Mouse (Mus musculus): ENCODE measurements around the gene A830005F24Rik. TPM values are rescaled to one million over a fixed set of nuclear protein-coding genes. Genes with fewer than 3 reads are reported as not detected.

The A830005F24Rik gene
- total and polyA plus RNA-seq, 2 experiments from 2014 or later: 0.66 to 1.2 TPM

DNA sequence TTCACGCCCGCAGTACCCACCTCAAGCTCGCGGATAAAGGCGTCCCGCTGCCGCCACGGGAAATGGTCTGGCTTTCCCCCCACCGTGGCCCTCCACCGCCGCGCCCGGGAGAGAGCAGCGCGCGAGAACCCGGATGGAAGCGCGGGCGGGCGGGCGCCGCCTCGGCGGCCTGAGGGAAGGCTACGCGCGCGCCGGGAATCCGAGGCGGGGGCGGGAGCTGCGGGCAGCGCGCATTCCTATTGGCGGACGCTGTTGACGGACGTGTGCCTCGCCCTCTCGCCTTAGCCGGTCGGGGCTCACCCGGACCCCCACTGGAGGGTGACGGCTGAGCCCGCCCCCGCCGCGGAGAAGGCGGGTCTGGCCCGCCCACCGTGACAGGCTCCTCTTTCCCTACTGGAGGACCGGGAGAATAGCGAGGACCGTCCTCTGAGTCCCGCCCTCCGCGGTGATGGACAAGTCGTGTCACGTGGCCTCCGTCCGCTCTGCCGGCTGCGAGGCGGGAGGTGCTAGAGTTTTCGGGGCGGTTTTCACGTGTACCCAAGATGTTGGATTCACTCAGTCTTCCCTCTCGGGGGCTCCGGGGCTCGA is 33.1 kb downstream of the A830005F24Rik start:
- peak overlapping the region; percentile 94 for H3K4me3 ChIP-seq (ENCODE audit: low read depth, low read length)
- DNase-seq (ENCODE audit: low spot score): peak; percentile 99
- no peaks in the 10 kb centered on the region for H3K9me3 ChIP-seq (ENCODE audit: low read length)
- under 1% methylated on average over 52 of the region's 72 CpGs for WGBS
- H3K27me3 ChIP-seq (ENCODE audit: insufficient read depth, low read length): no peaks in the 10 kb centered on the region
- H3K27ac ChIP-seq (ENCODE audit: low read depth, low read length): peak overlapping the region; percentile 100
- H3K36me3 ChIP-seq (ENCODE audit: insufficient read depth, low read length): no peaks in the 10 kb centered on the region
- ATAC-seq (ENCODE audit: low FRiP score): peak; percentile 99
- H3K4me2 ChIP-seq (ENCODE audit: low read depth, low read length, poor library complexity, severe bottlenecking): peak overlapping the region; percentile 55
- H3K9ac ChIP-seq (replicated peaks; ENCODE audit: low read length, poor library complexity, severe bottlenecking): peak overlapping the region; percentile 99
- TF ChIP-seq CTCF (IDR thresholded peaks at IDR 0.05): peak; percentile 39
- H3K4me1 ChIP-seq (ENCODE audit: insufficient read depth, low read length): peaks cover 8% of the 10 kb centered on the region; the same call in 1 of the 2 replicates

DNA sequence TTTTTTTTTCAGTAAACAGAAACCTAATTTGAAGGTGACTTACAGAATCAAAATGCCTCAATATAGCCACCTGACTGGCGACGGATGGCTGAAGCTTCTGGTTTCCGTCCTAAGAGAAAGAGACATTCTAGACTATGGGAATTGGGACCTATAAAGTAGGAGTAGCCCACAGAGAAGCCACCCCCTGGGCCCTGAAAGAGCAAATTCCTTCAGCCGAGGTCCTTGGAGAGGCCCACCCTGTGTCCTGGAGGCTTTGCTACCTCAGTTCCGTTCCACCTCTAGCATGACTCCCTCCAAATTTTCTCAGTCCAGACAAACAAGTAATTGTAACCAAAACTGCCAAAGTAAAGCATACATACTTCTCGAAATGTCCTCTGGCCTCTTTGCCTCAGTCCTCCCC is 34.3 kb downstream of the A830005F24Rik start:
- ATAC-seq (ENCODE audit: low FRiP score) (no peak), DNase-seq (ENCODE audit: low spot score) (no peak)
- no peak for TF ChIP-seq CTCF (IDR thresholded peaks at IDR 0.05)
- H3K36me3 ChIP-seq (ENCODE audit: insufficient read depth, low read length): no peaks in the 10 kb centered on the region
- no peak overlapping the region for H3K4me3 ChIP-seq (ENCODE audit: low read depth, low read length)
- no peak overlapping the region for H3K27ac ChIP-seq (ENCODE audit: low read depth, low read length)
- H3K9me3 ChIP-seq (ENCODE audit: low read length): no peaks in the 10 kb centered on the region
- peaks cover 8% of the 10 kb centered on the region; the same call in 1 of the 2 replicates for H3K4me1 ChIP-seq (ENCODE audit: insufficient read depth, low read length)
- 95% methylated on average over 6 of the region's 6 CpGs for WGBS
- no peak overlapping the region for H3K9ac ChIP-seq (replicated peaks; ENCODE audit: low read length, poor library complexity, severe bottlenecking)
- H3K27me3 ChIP-seq (ENCODE audit: insufficient read depth, low read length): no peaks in the 10 kb centered on the region
- no peak overlapping the region for H3K4me2 ChIP-seq (ENCODE audit: low read depth, low read length, poor library complexity, severe bottlenecking)

DNA sequence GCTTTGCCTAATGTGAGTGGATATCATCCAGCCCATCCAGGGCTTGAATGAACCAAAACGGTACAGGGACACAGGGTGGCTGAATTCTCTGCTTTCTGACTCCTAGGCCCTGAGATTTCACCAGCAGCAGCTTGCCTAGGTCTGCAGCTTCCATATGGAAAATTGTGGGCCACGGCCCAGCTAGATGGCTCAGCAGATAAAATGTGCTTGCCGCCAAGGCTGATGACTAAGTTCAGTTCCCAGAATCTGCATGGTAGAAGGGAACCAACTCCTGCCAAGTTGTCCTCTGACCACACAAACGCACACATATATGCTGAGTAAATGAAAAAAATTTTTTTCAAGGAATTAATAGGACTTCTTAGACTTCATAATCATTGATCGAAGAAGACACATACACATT is 34.9 kb downstream of the A830005F24Rik start:
- no peak overlapping the region for H3K4me2 ChIP-seq (ENCODE audit: low read depth, low read length, poor library complexity, severe bottlenecking)
- no peak overlapping the region for H3K9ac ChIP-seq (replicated peaks; ENCODE audit: low read length, poor library complexity, severe bottlenecking)
- ATAC-seq (ENCODE audit: low FRiP score) (no peak), DNase-seq (ENCODE audit: low spot score) (no peak)
- H3K27ac ChIP-seq (ENCODE audit: low read depth, low read length): no peak overlapping the region
- peaks cover 8% of the 10 kb centered on the region; the same call in 1 of the 2 replicates for H3K4me1 ChIP-seq (ENCODE audit: insufficient read depth, low read length)
- H3K36me3 ChIP-seq (ENCODE audit: insufficient read depth, low read length): no peaks in the 10 kb centered on the region
- H3K27me3 ChIP-seq (ENCODE audit: insufficient read depth, low read length): no peaks in the 10 kb centered on the region
- TF ChIP-seq CTCF (IDR thresholded peaks at IDR 0.05): no peak
- WGBS: 91% methylated on average over 5 of the region's 5 CpGs
- H3K4me3 ChIP-seq (ENCODE audit: low read depth, low read length): no peak overlapping the region
- no peaks in the 10 kb centered on the region for H3K9me3 ChIP-seq (ENCODE audit: low read length)

DNA sequence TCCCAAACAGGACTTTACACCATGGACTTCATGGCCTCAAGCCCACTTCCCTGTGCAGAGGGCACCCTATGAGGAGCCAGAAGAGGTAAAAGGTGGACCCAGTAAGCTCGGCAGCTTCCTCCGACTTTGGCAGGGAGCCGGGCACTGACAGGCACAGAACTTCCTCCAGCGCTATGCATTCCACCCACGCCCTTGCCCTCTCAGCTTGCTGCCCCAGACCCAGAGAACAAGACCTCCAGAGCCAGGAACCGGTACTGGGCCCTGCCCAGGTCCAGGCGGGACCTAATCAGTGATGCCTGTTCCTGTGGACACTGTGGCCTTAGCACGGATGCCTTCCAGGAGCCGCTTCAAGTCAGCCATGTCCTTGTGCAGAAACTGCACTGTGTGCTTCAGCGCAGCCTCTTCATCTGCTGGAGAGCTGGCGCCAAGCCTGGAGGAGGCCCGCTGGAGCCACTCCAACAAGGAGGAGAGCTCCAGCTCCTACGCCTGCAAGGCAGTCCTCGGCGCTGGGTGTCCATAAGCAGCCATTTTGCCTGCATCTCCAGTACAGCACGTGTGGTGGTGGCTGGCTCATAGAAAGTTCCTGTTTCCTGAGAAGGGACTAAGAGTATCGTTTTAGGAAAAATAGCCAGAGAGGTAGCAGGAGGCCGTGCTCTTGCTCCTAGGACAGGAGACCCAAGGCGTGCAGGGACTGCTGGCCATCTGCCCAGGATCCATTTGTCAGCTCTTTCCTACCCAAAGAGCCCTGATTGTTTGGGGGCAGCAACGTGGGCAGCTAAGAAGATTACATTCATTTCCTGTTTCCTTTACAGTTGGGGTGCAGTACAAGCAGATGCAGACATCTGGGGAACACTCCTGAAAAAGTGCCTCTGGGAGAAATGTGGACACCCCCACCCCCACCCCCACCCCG is 39.1 kb downstream of the A830005F24Rik start:
- no peaks in the 10 kb centered on the region for H3K27me3 ChIP-seq (ENCODE audit: insufficient read depth, low read length)
- peak overlapping the region; percentile 19; the same call in 1 of the 2 replicates for H3K4me2 ChIP-seq (ENCODE audit: low read depth, low read length, poor library complexity, severe bottlenecking)
- no peaks in the 10 kb centered on the region for H3K9me3 ChIP-seq (ENCODE audit: low read length)
- H3K4me3 ChIP-seq (ENCODE audit: low read depth, low read length): no peak overlapping the region
- no peak for TF ChIP-seq CTCF (IDR thresholded peaks at IDR 0.05)
- WGBS: 56% methylated on average over 21 of the region's 21 CpGs
- peak; percentile 71 for ATAC-seq (ENCODE audit: low FRiP score)
- peak overlapping the region; percentile 77 for H3K27ac ChIP-seq (ENCODE audit: low read depth, low read length)
- peak; percentile 93 for DNase-seq (ENCODE audit: low spot score)
- no peaks in the 10 kb centered on the region for H3K36me3 ChIP-seq (ENCODE audit: insufficient read depth, low read length)
- H3K9ac ChIP-seq (replicated peaks; ENCODE audit: low read length, poor library complexity, severe bottlenecking): 0 out of 2 replicates have a peak overlapping the region, but pooled peaks have one; percentile 9
- H3K4me1 ChIP-seq (ENCODE audit: insufficient read depth, low read length): no peaks in the 10 kb centered on the region

DNA sequence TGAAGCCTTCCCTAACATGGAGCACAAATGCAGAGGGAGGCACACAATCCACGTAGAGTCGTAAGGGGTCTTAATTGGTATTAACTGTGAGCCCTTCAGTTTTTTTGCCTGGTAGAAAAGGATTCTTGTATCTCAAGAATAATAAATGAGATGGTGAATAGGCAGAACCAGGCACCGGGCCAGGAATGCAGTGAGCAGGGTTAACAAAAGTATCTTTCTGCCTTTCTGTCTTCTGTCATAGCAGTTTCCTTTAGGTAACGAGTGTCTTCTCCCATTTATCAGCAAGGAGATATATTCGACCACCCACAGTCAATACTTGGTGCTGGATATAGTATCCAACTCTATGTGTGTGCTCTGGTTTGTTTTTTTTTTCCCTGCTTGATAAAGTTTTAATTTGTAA is 40.1 kb downstream of the A830005F24Rik start:
- DNase-seq (ENCODE audit: low spot score): peak; percentile 36

DNA sequence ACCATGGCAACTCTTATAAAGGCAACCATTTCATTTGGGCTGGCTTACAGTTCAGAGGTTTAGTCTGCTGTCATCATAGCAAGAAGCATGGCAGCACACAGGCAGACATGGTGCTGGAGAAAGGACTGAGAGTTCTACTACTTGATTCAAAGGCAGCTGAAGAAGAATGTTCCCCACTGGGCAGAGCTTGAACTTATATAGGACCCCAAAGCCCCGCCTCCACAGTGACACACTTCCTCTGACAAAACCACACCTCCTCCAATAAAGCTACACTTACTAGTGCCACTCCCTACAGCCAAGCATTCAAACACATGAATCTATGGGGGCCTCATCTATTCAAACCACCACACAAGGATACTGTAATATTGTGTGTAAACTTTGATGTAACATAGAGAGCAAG is 41.2 kb downstream of the A830005F24Rik start:
- no peak overlapping the region for H3K9ac ChIP-seq (replicated peaks; ENCODE audit: low read length, poor library complexity, severe bottlenecking)
- no peak overlapping the region for H3K27ac ChIP-seq (ENCODE audit: low read depth, low read length)
- WGBS: 93% methylated on average over 1 of the region's 1 CpGs
- no peaks in the 10 kb centered on the region for H3K27me3 ChIP-seq (ENCODE audit: insufficient read depth, low read length)
- H3K9me3 ChIP-seq (ENCODE audit: low read length): no peaks in the 10 kb centered on the region
- ATAC-seq (ENCODE audit: low FRiP score) (no peak), DNase-seq (ENCODE audit: low spot score) (no peak)
- H3K4me1 ChIP-seq (ENCODE audit: insufficient read depth, low read length): no peaks in the 10 kb centered on the region
- no peak overlapping the region for H3K4me3 ChIP-seq (ENCODE audit: low read depth, low read length)
- no peak for TF ChIP-seq CTCF (IDR thresholded peaks at IDR 0.05)
- H3K36me3 ChIP-seq (ENCODE audit: insufficient read depth, low read length): no peaks in the 10 kb centered on the region
- no peak overlapping the region for H3K4me2 ChIP-seq (ENCODE audit: low read depth, low read length, poor library complexity, severe bottlenecking)

More for the DNA sequence above, 40.1 kb downstream of the A830005F24Rik start:
- WGBS: 55% methylated on average over 5 of the region's 5 CpGs
- Histone ChIP-seq H3K36me3 (ENCODE audit: insufficient read depth, low read length) (no peaks in the 10 kb centered on the region), H3K4me1 (ENCODE audit: insufficient read depth, low read length) (no peaks in the 10 kb centered on the region), H3K4me2 (ENCODE audit: low read depth, low read length, poor library complexity, severe bottlenecking) (no peak overlapping the region), H3K9me3 (ENCODE audit: low read length) (no peaks in the 10 kb centered on the region), H3K9ac (replicated peaks; ENCODE audit: low read length, poor library complexity, severe bottlenecking) (no peak overlapping the region), H3K4me3 (ENCODE audit: low read depth, low read length) (no peak overlapping the region), H3K27me3 (ENCODE audit: insufficient read depth, low read length) (no peaks in the 10 kb centered on the region), H3K27ac (ENCODE audit: low read depth, low read length) (no peak overlapping the region)
- ATAC-seq (ENCODE audit: low FRiP score): no peak
- TF ChIP-seq CTCF (IDR thresholded peaks at IDR 0.05): no peak

All from midbrain, postnatal 0 days (tissue).